Mouse (Mus musculus): ENCODE data around the gene Syt2. TPM values are rescaled to one million over a fixed set of nuclear protein-coding genes. Genes with fewer than 3 reads are reported as not detected.

Gene Syt2
- total RNA-seq, 2 experiments from 2014 or later: 63.0 to 81.5 TPM

Small RNA genes within 50 kb of the gene (microRNA-seq; reads per million reads assigned to microRNA genes)
- gene Gm22232: 0 reads per million in 2 experiments

Other genes starting within 250 kb of the Syt2 start
- 10 to 100 TPM; 22.4 to 30.3 TPM for gene Cyb5r1, start 241.1 kb upstream of the Syt2 start, total RNA-seq (2021)
- gene Adipor1, start 231.3 kb upstream of the Syt2 start, total RNA-seq (2021): 10 to 100 TPM; 59.3 to 61.4 TPM
- 10 to 100 TPM; 37.0 to 37.3 TPM for gene Klhl12, start 191.1 kb upstream of the Syt2 start, total RNA-seq (2021)
- gene Rabif, start 152.0 kb upstream of the Syt2 start, total RNA-seq (2021): 10 to 100 TPM; 27.5 to 28.1 TPM
- not detected for gene Mgat4e, start 97.0 kb upstream of the Syt2 start, total RNA-seq (2021)
- 10 to 100 TPM; 63.5 to 69.8 TPM for gene Kdm5b, start 86.5 kb upstream of the Syt2 start, total RNA-seq (2021)